Mouse (Mus musculus) liver, adult 2 months (tissue): ENCODE data around the gene Sgpp1. TPM values are rescaled to one million over a fixed set of nuclear protein-coding genes. Genes with fewer than 3 reads are reported as not detected.
"Not testable (repeated sequence)": the region's sequence is repeated elsewhere in the genome, so short reads cannot be mapped to it uniquely, and the experiment has no call there.

ENCODE experiments used
- DNase-seq: peaks from one replicate; pipeline ENCODE4 v3.0.0-alpha.2; 2011; ENCODE audit warnings: low read depth, low spot score; ENCODE audit errors: extremely low read depth
- H3K27ac ChIP-seq: fragments of 200-500 bp; replicated peaks from 2 replicates; pipeline ENCODE4 v1.5.1; 2012; ENCODE audit warnings: low read depth, mild to moderate bottlenecking, control low read depth, inconsistent platforms, low read length; ENCODE audit not compliant: insufficient read depth
- H3K27me3 ChIP-seq: fragments of 200-500 bp; 2 replicates; pipeline ENCODE4 v1.6.1; 2012; ENCODE audit warnings: mild to moderate bottlenecking, moderate library complexity, low read length, inconsistent platforms; ENCODE audit not compliant: control insufficient read depth, insufficient read depth
- H3K36me3 ChIP-seq: fragments of 200-500 bp; 2 replicates; pipeline ENCODE4 v1.6.1; 2012; ENCODE audit warnings: low read length, inconsistent platforms; ENCODE audit not compliant: control insufficient read depth, insufficient read depth
- H3K4me1 ChIP-seq: fragments of 200-500 bp; 2 replicates; pipeline ENCODE4 v1.6.1; 2011; ENCODE audit warnings: low read length; ENCODE audit not compliant: control insufficient read depth, insufficient read depth
- H3K4me3 ChIP-seq: fragments of 200-500 bp; 2 replicates; pipeline ENCODE4 v1.5.1; 2011; ENCODE audit warnings: low read depth, mild to moderate bottlenecking, control low read depth, low read length, moderate library complexity; ENCODE audit not compliant: insufficient read depth
- H3K79me2 ChIP-seq: fragments of 200-500 bp; 2 replicates; pipeline ENCODE4 v1.6.1; 2012; ENCODE audit warnings: inconsistent platforms, mild to moderate bottlenecking, low read length, moderate library complexity; ENCODE audit not compliant: control insufficient read depth, insufficient read depth
- H3K9ac ChIP-seq: fragments of 200-500 bp; 2 replicates; pipeline ENCODE4 v1.6.1; 2012; ENCODE audit warnings: low read depth, mild to moderate bottlenecking, control low read depth, inconsistent platforms, low read length
- CTCF ChIP-seq: fragments of 200-500 bp; IDR thresholded peaks from 2 replicates; pipeline ENCODE4 v1.5.1; 2011; ENCODE audit warnings: low read depth, low read length, control low read depth
- POLR2A ChIP-seq: fragments of 200-500 bp; IDR thresholded peaks from 2 replicates; pipeline ENCODE4 v1.6.1; 2011; ENCODE audit warnings: low read length, control low read depth; ENCODE audit not compliant: insufficient read depth; ENCODE audit errors: extremely low read depth
- WGBS: fragments of 180-500 bp; shearing (Covaris S2); methylation state at CpG from one replicate; pipeline ENCODE4 v1.1.7; 2018; 5-methylcytosine and 5-hydroxymethylcytosine counted together
- polyA plus RNA-seq: library from polyadenylated mRNA; depleted of rRNA; stranded (reverse); fragments of >200 nt; gene quantifications from 2 replicates; pipeline ENCODE4 v1.2.3, GENCODE M21; 2012
- total RNA-seq: library from RNA; depleted of rRNA; stranded (reverse); fragments of >200 nt; gene quantifications from 2 replicates; pipeline ENCODE4 v1.2.3, GENCODE M21; 2014

Gene Sgpp1
- total and polyA plus RNA-seq, 2 experiments: 36.1 to 42.8 TPM

GRCm38 (mm10) chr12:75701173-75702083 lies 34.1 kb downstream of the Sgpp1 start:
- DNase-seq: peak; percentile 53
- Histone ChIP-seq H3K9ac (no peak overlapping the region), H3K27me3 (no peaks in the 10 kb centered on the region), H3K4me3 (peak overlapping the region; percentile 5; the same call in 1 of the 2 replicates), H3K4me1 (peaks cover 5% of the 10 kb centered on the region; the same call in 1 of the 2 replicates), H3K79me2 (no peaks in the 10 kb centered on the region), H3K27ac (no peak overlapping the region), H3K36me3 (no peaks in the 10 kb centered on the region)
- WGBS: 46% methylated on average over 21 of the region's 21 CpGs
- TF ChIP-seq CTCF: no peak
- no peak for TF ChIP-seq POLR2A

- TF ChIP-seq CTCF: peak; percentile 32; the same call in 1 of the 2 replicates
- TF ChIP-seq POLR2A: no peak
- peaks cover 9% of the 10 kb centered on the region; the same call in 1 of the 2 replicates for H3K4me1 ChIP-seq
- no peak overlapping the region for H3K4me3 ChIP-seq
- no peak overlapping the region for H3K27ac ChIP-seq
- no peaks in the 10 kb centered on the region for H3K36me3 ChIP-seq
- DNase-seq: no peak
- 95% methylated on average over 3 of the region's 3 CpGs for WGBS
- no peaks in the 10 kb centered on the region for H3K27me3 ChIP-seq
- no peak overlapping the region for H3K9ac ChIP-seq
- no peaks in the 10 kb centered on the region for H3K79me2 ChIP-seq
Measured at GRCm38 (mm10) chr12:75698692-75699091, 36.8 kb downstream of the Sgpp1 start.

GRCm38 (mm10) chr12:75695845-75696244 lies 39.7 kb downstream of the Sgpp1 start:
- not testable (repeated sequence) for H3K27ac ChIP-seq
- 76% methylated on average over 1 of the region's 1 CpGs for WGBS

GRCm38 (mm10) chr12:75689003-75689402 lies 46.5 kb downstream of the Sgpp1 start:
- 84% methylated on average over 2 of the region's 2 CpGs for WGBS
- no peak for DNase-seq
- Histone ChIP-seq H3K36me3 (no peaks in the 10 kb centered on the region), H3K4me3 (no peak overlapping the region), H3K4me1 (peaks cover 4% of the 10 kb centered on the region; the same call in 1 of the 2 replicates), H3K9ac (no peak overlapping the region), H3K27me3 (no peaks in the 10 kb centered on the region), H3K27ac (no peak overlapping the region), H3K79me2 (no peaks in the 10 kb centered on the region)
- TF ChIP-seq CTCF (no peak), POLR2A (no peak)

More at GRCm38 (mm10) chr12:75695845-75696244, 39.7 kb downstream of the Sgpp1 start:
- H3K4me3 ChIP-seq, H3K9ac ChIP-seq, H3K36me3 ChIP-seq, H3K79me2 ChIP-seq, H3K27me3 ChIP-seq, H3K4me1 ChIP-seq: not testable (repeated sequence)
- peak; percentile 17 for DNase-seq

GRCm38 (mm10) chr12:75687314-75687713 lies 48.2 kb downstream of the Sgpp1 start:
- WGBS: 51% methylated on average over 4 of the region's 4 CpGs
- H3K27ac ChIP-seq: peak overlapping the region; percentile 32; the same call in 1 of the 2 replicates
- H3K4me3 ChIP-seq: no peak overlapping the region
- no peaks in the 10 kb centered on the region; the same call in 1 of the 2 replicates for H3K4me1 ChIP-seq
- no peak overlapping the region for H3K9ac ChIP-seq
- DNase-seq: peak; percentile 21
- H3K36me3 ChIP-seq: no peaks in the 10 kb centered on the region
- TF ChIP-seq CTCF (no peak), POLR2A (no peak)
- H3K79me2 ChIP-seq: no peaks in the 10 kb centered on the region
- H3K27me3 ChIP-seq: no peaks in the 10 kb centered on the region

GRCm38 (mm10) chr12:75684026-75684425 lies 51.5 kb downstream of the Sgpp1 start:
- H3K27ac ChIP-seq, H3K36me3 ChIP-seq, H3K4me3 ChIP-seq, H3K79me2 ChIP-seq, DNase-seq, H3K9ac ChIP-seq, H3K27me3 ChIP-seq, H3K4me1 ChIP-seq: not testable (repeated sequence)
- 91% methylated on average over 4 of the region's 4 CpGs for WGBS
